Comparison of ENCODE assay signal across 11 mouse cellular contexts in the genomic region with DNA sequence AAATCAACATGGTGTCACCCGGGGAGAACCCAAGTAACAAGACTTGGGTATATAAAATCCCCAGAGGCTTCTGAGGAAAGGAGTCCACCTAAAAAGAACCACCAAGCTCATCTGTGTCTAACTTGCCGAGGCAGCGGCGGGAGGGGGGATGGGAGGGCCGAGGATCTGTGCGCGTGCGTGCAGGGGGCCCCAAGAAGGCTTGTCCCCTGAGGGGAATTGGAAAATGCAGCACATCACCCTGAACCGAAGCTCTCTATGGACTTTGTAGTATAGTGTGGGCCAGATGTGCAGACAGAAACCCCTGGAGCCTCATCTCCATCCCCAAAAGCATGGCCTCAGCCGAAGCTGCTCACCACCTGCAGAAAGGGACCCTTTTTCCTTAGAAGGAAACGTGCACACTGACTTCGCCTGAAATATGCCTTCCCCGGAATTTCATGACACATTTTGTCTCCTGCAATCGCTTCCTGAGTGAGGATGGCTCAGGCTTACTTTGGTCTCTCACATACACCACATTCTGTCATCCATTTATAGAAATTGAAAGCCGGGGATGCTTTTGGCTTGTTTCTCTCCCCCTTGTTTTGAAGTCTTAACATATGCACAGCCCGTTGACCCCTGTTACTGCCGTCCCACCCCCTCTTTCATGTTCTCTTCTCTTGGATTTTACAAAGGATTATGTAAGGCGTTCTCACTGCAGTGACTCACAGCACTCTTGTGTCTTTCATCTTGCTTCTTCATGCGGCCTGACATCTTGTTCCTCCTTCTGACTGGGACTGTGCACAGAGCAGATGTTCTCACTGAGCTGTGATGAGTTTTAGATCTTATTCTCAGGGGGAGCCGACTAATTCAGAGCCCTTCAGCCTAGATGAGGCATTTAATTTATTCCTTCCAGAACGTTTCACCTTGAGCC.
DNase-seq lines count a peak whose midpoint lies in the region; ATAC-seq lines count a peak whose summit lies in the region.
"Had no signal": no experiment of that assay in that cellular context is flagged by ENCODE, and none has a peak within 500 bp of the region (broad histone marks: within the 10 kb centered on the region; RNA-seq: fewer than 3 reads in every experiment).

No protein-coding gene starts in this region.

- H3K27ac ChIP-seq in forebrain, embryonic 14.5 days (ENCODE audit: low read depth, low read length) = no peak overlapping the region
- H3K27ac ChIP-seq in forebrain, embryonic 12.5 days = no peak overlapping the region
- H3K27ac ChIP-seq in kidney, embryonic 14.5 days (ENCODE audit: low read depth, low read length) = no peak overlapping the region
- H3K27ac ChIP-seq: liver, embryonic 12.5 days had no signal

- H3K27me3 ChIP-seq in forebrain, embryonic 14.5 days (replicated peaks; ENCODE audit: control insufficient read depth, insufficient read depth, low read length) = no peaks in the 10 kb centered on the region
- H3K27me3 ChIP-seq in forebrain, embryonic 12.5 days = no peaks in the 10 kb centered on the region
- no peaks in the 10 kb centered on the region for H3K27me3 ChIP-seq in kidney, embryonic 14.5 days (ENCODE audit: control insufficient read depth, insufficient read depth, low read length)
- H3K27me3 ChIP-seq: liver, embryonic 12.5 days had no signal

- H3K4me2 ChIP-seq in forebrain, embryonic 14.5 days (ENCODE audit: low read length) = no peak overlapping the region
- H3K4me2 ChIP-seq in forebrain, embryonic 12.5 days = no peak overlapping the region
- no peak overlapping the region for H3K4me2 ChIP-seq in kidney, embryonic 14.5 days (replicated peaks; ENCODE audit: low read depth, low read length)
- H3K4me2 ChIP-seq: liver, embryonic 12.5 days had no signal

- no peaks in the 10 kb centered on the region for H3K9me3 ChIP-seq in forebrain, embryonic 14.5 days (replicated peaks; ENCODE audit: control insufficient read depth, low read length)
- no peaks in the 10 kb centered on the region for H3K9me3 ChIP-seq in forebrain, embryonic 12.5 days
- H3K9me3 ChIP-seq in kidney, embryonic 14.5 days (ENCODE audit: control insufficient read depth, low read length) = no peaks in the 10 kb centered on the region
- H3K9me3 ChIP-seq: liver, embryonic 12.5 days had no signal

- no peak overlapping the region for H3K4me3 ChIP-seq in forebrain, embryonic 14.5 days (ENCODE audit: low read depth, low read length)
- no peak overlapping the region for H3K4me3 ChIP-seq in forebrain, embryonic 12.5 days (replicated peaks)
- H3K4me3 ChIP-seq in kidney, embryonic 14.5 days (ENCODE audit: low read length) = no peak overlapping the region
- H3K4me3 ChIP-seq: liver, embryonic 12.5 days had no signal

- no peaks in the 10 kb centered on the region for H3K4me1 ChIP-seq in forebrain, embryonic 14.5 days (ENCODE audit: control insufficient read depth, insufficient read depth, low read length)
- peaks cover 15% of the 10 kb centered on the region; the same call in 1 of the 2 replicates for H3K4me1 ChIP-seq in forebrain, embryonic 12.5 days
- no peaks in the 10 kb centered on the region for H3K4me1 ChIP-seq in kidney, embryonic 14.5 days (ENCODE audit: control insufficient read depth, insufficient read depth, low read length)
- H3K4me1 ChIP-seq: liver, embryonic 12.5 days had no signal

- peak; percentile 23 for DNase-seq in forebrain, embryonic 14.5 days (ENCODE audit: low spot score)
- DNase-seq in frontal cortex, postnatal 10 days (ENCODE audit: low spot score in 2 of 2) = peak; percentile 9
- peak; percentile 21 to 36 for DNase-seq in left cerebral cortex, adult 18-20 months (ENCODE audit: low spot score in 2 of 2)
- peak; percentile 34 for DNase-seq in retina, postnatal 1 day
- DNase-seq in urinary bladder, postnatal 10 days (ENCODE audit: low spot score) = no peak
- no peak for DNase-seq in kidney, postnatal 4 days
- DNase-seq: cerebellum, adult 18-20 months; gastrocnemius, postnatal 36 days had no signal

- no peak overlapping the region for H3K9ac ChIP-seq in forebrain, embryonic 14.5 days (ENCODE audit: low read length)
- no peak overlapping the region for H3K9ac ChIP-seq in forebrain, embryonic 12.5 days
- H3K9ac ChIP-seq in kidney, embryonic 14.5 days (ENCODE audit: low read depth, low read length) = no peak overlapping the region
- H3K9ac ChIP-seq: liver, embryonic 12.5 days had no signal

- no peaks in the 10 kb centered on the region for H3K36me3 ChIP-seq in forebrain, embryonic 14.5 days (ENCODE audit: control insufficient read depth, insufficient read depth, low read length)
- H3K36me3 ChIP-seq in forebrain, embryonic 12.5 days (replicated peaks) = no peaks in the 10 kb centered on the region
- H3K36me3 ChIP-seq in kidney, embryonic 14.5 days (ENCODE audit: control insufficient read depth, insufficient read depth, low read length) = no peaks in the 10 kb centered on the region
- H3K36me3 ChIP-seq: liver, embryonic 12.5 days had no signal

- ATAC-seq in forebrain, embryonic 14.5 days = peak; percentile 52; the same call in 1 of the 2 replicates
- no peak for ATAC-seq in forebrain, embryonic 12.5 days (ENCODE audit: low FRiP score)
- ATAC-seq in kidney, embryonic 14.5 days (ENCODE audit: low FRiP score, low TSS enrichment) = no peak
- ATAC-seq: liver, embryonic 12.5 days had no signal

- WGBS in forebrain, embryonic 14.5 days = 58% methylated on average over 21 of the region's 21 CpGs
- WGBS in forebrain, embryonic 12.5 days = 55% methylated on average over 21 of the region's 21 CpGs
- 65% methylated on average over 21 of the region's 21 CpGs for WGBS in kidney, embryonic 14.5 days

Comparison
In these comparisons a context has a peak if more than half of its experiments do, and no peak if none do; other contexts are left out.
1. DNase-seq: peak in forebrain, embryonic 14.5 days (single experiment), frontal cortex, postnatal 10 days (2 of 2), left cerebral cortex, adult 18-20 months (2 of 2) and retina, postnatal 1 day (single experiment); none in urinary bladder, postnatal 10 days (single experiment) and kidney, postnatal 4 days (0 of 2).